Mouse (Mus musculus) spleen, adult 2 months (tissue): ENCODE measurements at regions not wholly inside any gene's neighbourhood (a gene's known extent, or its start where the extent isn't known, plus 50 kb on each side); places are given as distances from the start of the nearest gene placed in this dataset.

ENCODE experiments used
- DNase-seq, 2 experiments: peaks; one replicate each; pipeline versions ENCODE4 v3.0.0 to v3.0.0-alpha.2; 2012 to 2021; ENCODE audit warnings: low spot score in 2 of 2, low read depth in 1 of 2
- H3K27ac ChIP-seq: fragments of 200-500 bp; 2 replicates; pipeline ENCODE4 v1.5.1; 2012; ENCODE audit warnings: low read length, inconsistent platforms; ENCODE audit not compliant: insufficient read depth
- H3K27me3 ChIP-seq: fragments of 200-500 bp; 2 replicates; pipeline ENCODE4 v1.6.1; 2012; ENCODE audit warnings: mild to moderate bottlenecking, moderate library complexity, low read length, inconsistent platforms; ENCODE audit not compliant: control insufficient read depth, insufficient read depth
- H3K36me3 ChIP-seq: fragments of 200-500 bp; 2 replicates; pipeline ENCODE4 v1.6.1; 2012; ENCODE audit warnings: mild to moderate bottlenecking, low read length, inconsistent platforms; ENCODE audit not compliant: control insufficient read depth, insufficient read depth
- H3K4me1 ChIP-seq: fragments of 200-500 bp; 2 replicates; pipeline ENCODE4 v1.6.1; 2011; ENCODE audit warnings: inconsistent platforms; ENCODE audit not compliant: control insufficient read depth, insufficient read depth, insufficient read length
- H3K4me3 ChIP-seq: fragments of 200-500 bp; 2 replicates; pipeline ENCODE4 v1.5.1; 2011; ENCODE audit warnings: mild to moderate bottlenecking, inconsistent platforms; ENCODE audit not compliant: insufficient read depth, insufficient read length; ENCODE audit errors: extremely low read depth
- CTCF ChIP-seq: fragments of 200-500 bp; IDR thresholded peaks from 2 replicates; pipeline ENCODE4 v1.5.1; 2011; ENCODE audit warnings: mild to moderate bottlenecking, inconsistent platforms; ENCODE audit not compliant: insufficient read depth, insufficient read length, insufficient replicate concordance; ENCODE audit errors: extremely low read depth
- POLR2A ChIP-seq: fragments of 200-500 bp; IDR thresholded peaks from 2 replicates; pipeline ENCODE4 v1.6.1; 2011; ENCODE audit warnings: low read depth, low read length, inconsistent platforms
- WGBS: fragments of 180-500 bp; shearing (Covaris S2); methylation state at CpG from one replicate; pipeline ENCODE4 v1.1.7; 2018; 5-methylcytosine and 5-hydroxymethylcytosine counted together

GRCm38 (mm10) chr19:32881443-32881842, 124.1 kb downstream of the Pten start:
- H3K4me3 ChIP-seq, result no peak overlapping the region
- no peak overlapping the region for H3K27ac ChIP-seq
- no peaks in the 10 kb centered on the region for H3K4me1 ChIP-seq
- H3K36me3 ChIP-seq, result no peaks in the 10 kb centered on the region
- WGBS, result 61% methylated on average over 3 of the region's 3 CpGs
- no peak for TF ChIP-seq CTCF
- TF ChIP-seq POLR2A, result no peak
- 0 out of 2 replicates have a peak, but pooled peaks cover 2% of the 10 kb centered on the region for H3K27me3 ChIP-seq
- no peak for DNase-seq

- peaks cover 6% of the 10 kb centered on the region; the same call in 1 of the 2 replicates for H3K4me1 ChIP-seq
- 85% methylated on average over 3 of the region's 3 CpGs for WGBS
- no peak for DNase-seq
- no peak overlapping the region for H3K4me3 ChIP-seq
- TF ChIP-seq POLR2A (no peak), CTCF (no peak)
- 0 out of 2 replicates have a peak, but pooled peaks cover 2% of the 10 kb centered on the region for H3K27me3 ChIP-seq
- H3K36me3 ChIP-seq, result no peaks in the 10 kb centered on the region
- H3K27ac ChIP-seq, result no peak overlapping the region
These were observed 127.0 kb downstream of the Pten start for GRCm38 (mm10) chr19:32884279-32884678.

- Histone ChIP-seq H3K4me3 (no peak overlapping the region), H3K27me3 (0 out of 2 replicates have a peak, but pooled peaks cover 2% of the 10 kb centered on the region), H3K36me3 (no peaks in the 10 kb centered on the region), H3K27ac (no peak overlapping the region), H3K4me1 (peaks cover 6% of the 10 kb centered on the region; the same call in 1 of the 2 replicates)
- 90% methylated on average over 12 of the region's 12 CpGs for WGBS
- DNase-seq, result no peak
- TF ChIP-seq CTCF, result no peak
These were observed 128.3 kb downstream of the Pten start for GRCm38 (mm10) chr19:32885481-32886131.

GRCm38 (mm10) chr19:32887190-32887589, 129.9 kb downstream of the Pten start:
- peaks cover 9% of the 10 kb centered on the region; the same call in 1 of the 2 replicates for H3K4me1 ChIP-seq
- no peak for DNase-seq
- H3K36me3 ChIP-seq, result no peaks in the 10 kb centered on the region
- 42% methylated on average over 7 of the region's 7 CpGs for WGBS
- TF ChIP-seq POLR2A (no peak), CTCF (no peak)
- 0 out of 2 replicates have a peak, but pooled peaks cover 2% of the 10 kb centered on the region for H3K27me3 ChIP-seq
- no peak overlapping the region for H3K4me3 ChIP-seq
- H3K27ac ChIP-seq, result no peak overlapping the region

GRCm38 (mm10) chr19:32888616-32889305, 131.5 kb downstream of the Pten start:
- Histone ChIP-seq H3K36me3 (no peaks in the 10 kb centered on the region), H3K4me3 (no peak overlapping the region), H3K27me3 (0 out of 2 replicates have a peak, but pooled peaks cover 2% of the 10 kb centered on the region), H3K27ac (no peak overlapping the region), H3K4me1 (peaks cover 9% of the 10 kb centered on the region; the same call in 1 of the 2 replicates)
- TF ChIP-seq CTCF (no peak), POLR2A (no peak)
- DNase-seq, result no peak
- 45% methylated on average over 12 of the region's 12 CpGs for WGBS

GRCm38 (mm10) chr19:32890801-32891200, 133.5 kb downstream of the Pten start:
- TF ChIP-seq CTCF (no peak), POLR2A (no peak)
- H3K27me3 ChIP-seq, result no peaks in the 10 kb centered on the region
- no peaks in the 10 kb centered on the region for H3K36me3 ChIP-seq
- WGBS, result 51% methylated on average over 6 of the region's 6 CpGs
- peaks cover 9% of the 10 kb centered on the region; the same call in 1 of the 2 replicates for H3K4me1 ChIP-seq
- H3K4me3 ChIP-seq, result no peak overlapping the region
- no peak overlapping the region for H3K27ac ChIP-seq
- DNase-seq, result no peak
